Mouse (Mus musculus) ES-CJ7 (cell line): ENCODE measurements at regions not wholly inside any gene's neighbourhood (a gene's known extent, or its start where the extent isn't known, plus 50 kb on each side); places are given as distances from the start of the nearest gene placed in this dataset.
A peak's percentile ranks its signal among the peaks of the same experiment; 100 is the strongest.

Experiments
- DNase-seq: peaks from one replicate; pipeline ENCODE4 v3.0.0; 2011; ENCODE audit warnings: low read depth, low spot score

- peak; percentile 41 for DNase-seq
Measured at GRCm38 (mm10) chr15:31673038-31673437, 71.4 kb downstream of the Fam173b start.

- DNase-seq = no peak
Measured at GRCm38 (mm10) chr15:31676771-31677191, 75.1 kb downstream of the Fam173b start.

GRCm38 (mm10) chr15:31693109-31693508 lies 91.5 kb downstream of the Fam173b start:
- DNase-seq = no peak

GRCm38 (mm10) chr15:31694877-31695671 lies 93.4 kb downstream of the Fam173b start:
- no peak for DNase-seq

- no peak for DNase-seq
Measured at GRCm38 (mm10) chr15:31703400-31703799, 101.7 kb downstream of the Fam173b start.

GRCm38 (mm10) chr15:31707416-31707815 lies 105.8 kb downstream of the Fam173b start:
- no peak for DNase-seq

GRCm38 (mm10) chr15:31721019-31721418 lies 119.4 kb downstream of the Fam173b start:
- no peak for DNase-seq

GRCm38 (mm10) chr15:31722429-31722828 lies 120.8 kb downstream of the Fam173b start:
- DNase-seq = no peak

GRCm38 (mm10) chr15:31724252-31724651 lies 122.6 kb downstream of the Fam173b start:
- DNase-seq = peak; percentile 21

- DNase-seq = no peak
Measured at GRCm38 (mm10) chr15:31729133-31729532, 127.5 kb downstream of the Fam173b start.

- DNase-seq = no peak
Measured at GRCm38 (mm10) chr15:31741686-31742085, 140.0 kb downstream of the Fam173b start.

- DNase-seq = no peak
Measured at GRCm38 (mm10) chr15:31744570-31744969, 142.9 kb downstream of the Fam173b start.

- DNase-seq = no peak
Measured at GRCm38 (mm10) chr15:31752632-31753031, 151.0 kb downstream of the Fam173b start.

GRCm38 (mm10) chr15:31753578-31754281 lies 152.1 kb downstream of the Fam173b start:
- DNase-seq = no peak

- DNase-seq = no peak
Measured at GRCm38 (mm10) chr15:31768959-31769844, 167.6 kb downstream of the Fam173b start.

GRCm38 (mm10) chr15:31783081-31783480 lies 181.4 kb downstream of the Fam173b start:
- no peak for DNase-seq

GRCm38 (mm10) chr15:31785022-31785421 lies 183.4 kb downstream of the Fam173b start:
- peak; percentile 27 for DNase-seq

- no peak for DNase-seq
Measured at GRCm38 (mm10) chr15:31798863-31799262, 197.2 kb downstream of the Fam173b start.

- DNase-seq = no peak
Measured at GRCm38 (mm10) chr15:31805522-31805921, 203.9 kb downstream of the Fam173b start.

- no peak for DNase-seq
Measured at GRCm38 (mm10) chr15:31815551-31815950, 213.9 kb downstream of the Fam173b start.

GRCm38 (mm10) chr15:31819219-31819618 lies 217.6 kb downstream of the Fam173b start:
- no peak for DNase-seq

- DNase-seq = peak; percentile 43
Measured at GRCm38 (mm10) chr15:31827219-31827618, 225.6 kb downstream of the Fam173b start.
